Mouse (Mus musculus): ENCODE data around the gene Shank1. TPM values are rescaled to one million over a fixed set of nuclear protein-coding genes. Genes with fewer than 3 reads are reported as not detected.

Shank1 gene
- polyA plus RNA-seq, 1 experiment from 2014 or later: 0.55 TPM

DNA sequence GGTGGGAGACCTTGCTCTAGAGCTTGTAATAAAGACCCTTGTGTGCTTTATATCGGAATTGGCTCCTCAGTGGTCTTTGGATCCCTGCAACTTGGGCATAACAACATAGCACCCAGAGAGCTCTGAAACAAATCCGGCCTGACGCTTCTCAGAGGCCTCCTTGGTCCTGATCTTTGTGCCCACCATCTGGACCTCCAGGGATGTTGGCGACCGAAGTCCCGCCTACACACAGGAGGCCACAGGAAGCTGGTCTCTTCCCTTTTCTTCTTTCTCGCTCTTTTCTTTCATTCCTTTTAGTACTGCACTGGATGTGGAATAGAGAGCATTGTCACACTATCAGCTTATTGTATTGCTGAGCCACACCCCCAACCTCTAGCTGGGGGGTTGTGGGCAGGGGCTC lies 36.6 kb upstream of the Shank1 start:
- WGBS: 67% methylated on average over 7 of the region's 7 CpGs
- Histone ChIP-seq H3K9me3 (replicated peaks; ENCODE audit: control insufficient read depth, low read length) (no peaks in the 10 kb centered on the region; the same call in none of the 2 replicates), H3K36me3 (ENCODE audit: control insufficient read depth, insufficient read depth) (no peaks in the 10 kb centered on the region), H3K4me3 (ENCODE audit: low read length) (no peak overlapping the region), H3K4me2 (ENCODE audit: low read depth, low read length) (no peak overlapping the region), H3K27ac (ENCODE audit: low read length) (no peak overlapping the region), H3K9ac (ENCODE audit: low read length) (no peak overlapping the region), H3K4me1 (ENCODE audit: control insufficient read depth, insufficient read depth, low read length) (no peaks in the 10 kb centered on the region), H3K27me3 (ENCODE audit: control insufficient read depth, insufficient read depth, low read length) (peaks cover 19% of the 10 kb centered on the region)
- ATAC-seq (replicated peaks; ENCODE audit: extremely low read depth, insufficient read depth, low FRiP score): no peak

DNA sequence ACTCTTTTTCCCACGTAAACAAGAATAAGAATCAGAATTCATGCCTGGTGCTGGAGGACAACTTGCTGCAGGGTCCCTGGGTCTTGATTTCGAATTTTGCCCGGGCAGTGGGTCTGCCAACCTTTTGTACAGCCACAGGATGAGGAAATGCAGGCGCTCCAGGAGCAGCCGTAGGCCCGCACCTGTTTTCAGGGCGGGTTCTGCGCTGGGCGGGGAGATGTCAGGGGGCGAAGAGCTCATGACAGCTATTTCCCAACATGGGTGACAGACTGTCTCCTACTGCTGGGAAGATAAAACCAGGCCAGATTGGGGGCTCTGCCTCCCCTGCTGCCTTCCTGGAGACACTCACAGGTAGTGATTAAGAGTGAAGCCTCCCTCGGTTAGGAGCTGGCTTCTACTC lies 36.0 kb upstream of the Shank1 start:
- no peak overlapping the region for H3K27ac ChIP-seq (ENCODE audit: low read length)
- ATAC-seq (replicated peaks; ENCODE audit: extremely low read depth, insufficient read depth, low FRiP score): no peak
- H3K9ac ChIP-seq (ENCODE audit: low read length): no peak overlapping the region

DNA sequence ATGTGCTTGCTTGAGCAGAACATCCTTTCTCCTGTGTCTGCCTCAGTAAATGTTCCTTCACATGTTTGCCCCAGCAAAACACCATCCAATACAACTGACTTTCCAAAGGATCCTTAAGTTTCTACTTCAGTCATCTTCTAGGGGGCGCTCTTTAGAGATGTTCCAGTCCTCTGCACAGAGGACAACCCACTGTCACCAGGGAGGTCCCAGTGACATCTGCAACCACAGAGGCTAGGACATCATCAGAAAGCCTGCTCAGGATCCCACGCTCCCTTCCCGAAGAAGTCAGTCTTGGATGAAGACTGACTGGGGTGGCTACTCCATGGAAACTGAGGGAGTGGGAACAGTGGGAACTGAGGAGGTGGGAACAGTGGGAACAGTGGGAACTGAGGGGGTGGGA lies 34.5 kb upstream of the Shank1 start:
- H3K9ac ChIP-seq (ENCODE audit: low read length): no peak overlapping the region
- H3K4me3 ChIP-seq (ENCODE audit: low read length): no peak overlapping the region
- no peaks in the 10 kb centered on the region; the same call in none of the 2 replicates for H3K9me3 ChIP-seq (replicated peaks; ENCODE audit: control insufficient read depth, low read length)
- WGBS: 75% methylated on average over 3 of the region's 3 CpGs
- no peak for ATAC-seq (replicated peaks; ENCODE audit: extremely low read depth, insufficient read depth, low FRiP score)
- H3K27ac ChIP-seq (ENCODE audit: low read length): no peak overlapping the region
- no peaks in the 10 kb centered on the region for H3K4me1 ChIP-seq (ENCODE audit: control insufficient read depth, insufficient read depth, low read length)
- H3K36me3 ChIP-seq (ENCODE audit: control insufficient read depth, insufficient read depth): no peaks in the 10 kb centered on the region
- no peak overlapping the region for H3K4me2 ChIP-seq (ENCODE audit: low read depth, low read length)
- H3K27me3 ChIP-seq (ENCODE audit: control insufficient read depth, insufficient read depth, low read length): peaks cover 19% of the 10 kb centered on the region

More for the DNA sequence above, 36.0 kb upstream of the Shank1 start:
- Histone ChIP-seq H3K4me3 (ENCODE audit: low read length) (no peak overlapping the region), H3K27me3 (ENCODE audit: control insufficient read depth, insufficient read depth, low read length) (peaks cover 19% of the 10 kb centered on the region), H3K9me3 (replicated peaks; ENCODE audit: control insufficient read depth, low read length) (no peaks in the 10 kb centered on the region; the same call in none of the 2 replicates), H3K36me3 (ENCODE audit: control insufficient read depth, insufficient read depth) (no peaks in the 10 kb centered on the region), H3K4me2 (ENCODE audit: low read depth, low read length) (no peak overlapping the region), H3K4me1 (ENCODE audit: control insufficient read depth, insufficient read depth, low read length) (no peaks in the 10 kb centered on the region)
- 26% methylated on average over 11 of the region's 11 CpGs for WGBS

DNA sequence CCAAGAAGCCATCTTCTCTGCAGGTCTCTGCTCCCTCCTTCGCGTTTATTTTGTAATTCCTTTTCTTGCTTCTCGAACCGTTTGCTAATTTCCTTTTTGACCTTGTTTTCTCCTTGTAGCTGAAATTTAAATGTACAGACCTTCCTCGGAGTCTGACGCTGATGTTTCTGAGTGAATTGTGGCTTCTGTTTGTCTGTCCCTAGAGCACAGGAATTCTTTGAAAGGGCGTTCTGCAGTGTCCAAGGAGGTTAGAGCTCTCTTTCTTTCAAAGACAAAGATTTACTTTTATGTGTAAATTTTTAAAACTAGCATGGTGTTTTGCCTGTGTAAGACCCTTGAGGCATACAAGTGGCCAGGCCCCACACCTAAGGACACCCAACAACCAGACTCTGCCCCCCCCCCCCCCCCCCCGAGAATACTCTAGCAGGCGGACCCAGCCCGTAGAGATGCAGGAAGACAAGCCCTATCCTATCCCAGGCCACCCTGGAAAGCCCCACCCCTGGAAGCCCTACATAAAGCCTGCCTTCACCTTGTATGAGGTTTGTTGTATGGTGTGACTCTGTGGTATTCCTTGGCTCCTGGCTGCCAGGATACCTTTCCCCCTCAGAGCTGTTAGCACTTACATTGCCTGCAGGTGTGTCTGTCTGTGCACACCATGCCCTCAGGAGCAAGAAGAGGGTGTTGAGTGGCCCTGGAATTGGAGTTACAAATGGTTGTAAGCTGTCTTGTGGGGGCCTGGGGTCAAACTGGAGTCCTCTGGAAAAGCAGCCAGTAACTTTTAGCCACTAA lies 33.4 kb upstream of the Shank1 start:
- WGBS: 62% methylated on average over 10 of the region's 10 CpGs
- H3K36me3 ChIP-seq (ENCODE audit: control insufficient read depth, insufficient read depth): no peaks in the 10 kb centered on the region
- no peak overlapping the region for H3K4me3 ChIP-seq (ENCODE audit: low read length)
- H3K9ac ChIP-seq (ENCODE audit: low read length): no peak overlapping the region
- no peak for ATAC-seq (replicated peaks; ENCODE audit: extremely low read depth, insufficient read depth, low FRiP score)
- H3K9me3 ChIP-seq (replicated peaks; ENCODE audit: control insufficient read depth, low read length): no peaks in the 10 kb centered on the region; the same call in 1 of the 2 replicates
- H3K4me1 ChIP-seq (ENCODE audit: control insufficient read depth, insufficient read depth, low read length): no peaks in the 10 kb centered on the region
- peaks cover 19% of the 10 kb centered on the region for H3K27me3 ChIP-seq (ENCODE audit: control insufficient read depth, insufficient read depth, low read length)
- H3K4me2 ChIP-seq (ENCODE audit: low read depth, low read length): no peak overlapping the region
- no peak overlapping the region for H3K27ac ChIP-seq (ENCODE audit: low read length)

DNA sequence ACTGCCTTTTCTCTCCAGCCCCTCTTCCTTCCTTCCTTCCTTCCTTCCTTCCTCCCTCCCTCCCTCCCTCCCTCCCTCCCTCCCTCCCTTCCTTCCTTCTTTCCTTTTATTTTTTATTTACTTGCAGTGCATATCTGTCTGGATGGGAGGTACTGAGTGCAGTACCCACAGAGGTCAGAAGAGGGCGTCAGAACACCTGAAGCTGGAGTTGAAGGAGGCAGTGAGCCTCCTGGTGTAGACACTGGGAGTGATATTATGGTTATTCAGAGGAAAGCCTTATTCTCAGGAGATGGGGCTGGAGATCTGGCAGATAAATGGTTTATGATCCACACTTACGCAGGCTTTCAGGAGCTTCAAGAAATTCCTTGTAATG lies 32.8 kb upstream of the Shank1 start:
- WGBS: 44% methylated on average over 2 of the region's 2 CpGs
- Histone ChIP-seq H3K9me3 (replicated peaks; ENCODE audit: control insufficient read depth, low read length) (no peaks in the 10 kb centered on the region; the same call in 1 of the 2 replicates), H3K27me3 (ENCODE audit: control insufficient read depth, insufficient read depth, low read length) (peaks cover 19% of the 10 kb centered on the region), H3K4me3 (ENCODE audit: low read length) (no peak overlapping the region), H3K27ac (ENCODE audit: low read length) (no peak overlapping the region), H3K9ac (ENCODE audit: low read length) (no peak overlapping the region), H3K4me2 (ENCODE audit: low read depth, low read length) (no peak overlapping the region), H3K4me1 (ENCODE audit: control insufficient read depth, insufficient read depth, low read length) (no peaks in the 10 kb centered on the region), H3K36me3 (ENCODE audit: control insufficient read depth, insufficient read depth) (no peaks in the 10 kb centered on the region)
- ATAC-seq (replicated peaks; ENCODE audit: extremely low read depth, insufficient read depth, low FRiP score): no peak

DNA sequence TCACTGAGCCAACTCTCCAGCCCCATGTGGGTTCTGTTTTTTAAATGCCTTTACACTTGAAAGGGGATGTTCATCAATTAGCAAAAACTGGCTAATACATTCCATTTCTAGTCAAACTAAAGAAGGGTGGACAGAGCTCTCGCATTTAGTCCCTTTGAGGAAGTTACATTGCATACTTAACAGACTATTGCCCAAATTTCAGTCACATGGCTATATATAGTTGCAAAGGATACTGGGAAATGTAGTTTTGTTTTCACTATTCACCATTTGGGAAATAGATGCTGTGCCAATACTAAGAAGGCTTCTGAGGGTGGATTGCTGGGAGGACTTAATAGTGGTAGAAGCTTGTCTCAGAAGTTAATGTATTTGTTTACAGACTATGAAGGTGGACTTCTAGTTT lies 29.1 kb upstream of the Shank1 start:
- WGBS: 52% methylated on average over 1 of the region's 1 CpGs
- H3K4me1 ChIP-seq (ENCODE audit: control insufficient read depth, insufficient read depth, low read length): no peaks in the 10 kb centered on the region

DNA sequence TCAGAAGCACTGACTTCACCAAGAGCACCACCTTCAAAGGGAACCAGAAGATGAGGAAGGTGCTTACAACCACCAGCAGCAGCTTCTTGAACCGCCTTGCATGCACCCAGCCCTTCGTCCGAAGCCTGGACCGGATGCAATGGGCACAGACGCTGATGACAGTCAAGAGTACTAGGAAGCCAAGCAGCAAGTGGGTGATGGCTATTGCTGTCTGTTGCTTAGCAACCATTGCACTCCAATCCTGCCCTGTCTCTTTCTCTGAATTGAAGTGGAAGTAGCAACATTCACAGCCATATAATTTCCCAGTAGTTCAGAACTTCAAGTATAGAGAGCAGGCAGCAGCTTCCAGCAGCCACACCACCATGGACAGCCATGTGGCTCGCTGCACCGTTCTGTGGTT lies 28.5 kb upstream of the Shank1 start:
- Histone ChIP-seq H3K4me1 (ENCODE audit: control insufficient read depth, insufficient read depth, low read length) (no peaks in the 10 kb centered on the region), H3K36me3 (ENCODE audit: control insufficient read depth, insufficient read depth) (no peaks in the 10 kb centered on the region), H3K9ac (ENCODE audit: low read length) (no peak overlapping the region), H3K4me2 (ENCODE audit: low read depth, low read length) (no peak overlapping the region), H3K27ac (ENCODE audit: low read length) (no peak overlapping the region), H3K4me3 (ENCODE audit: low read length) (no peak overlapping the region), H3K27me3 (ENCODE audit: control insufficient read depth, insufficient read depth, low read length) (no peaks in the 10 kb centered on the region), H3K9me3 (replicated peaks; ENCODE audit: control insufficient read depth, low read length) (no peaks in the 10 kb centered on the region; the same call in 1 of the 2 replicates)
- no peak for ATAC-seq (replicated peaks; ENCODE audit: extremely low read depth, insufficient read depth, low FRiP score)
- WGBS: 62% methylated on average over 7 of the region's 7 CpGs

More for the DNA sequence above, 29.1 kb upstream of the Shank1 start:
- no peak overlapping the region for H3K9ac ChIP-seq (ENCODE audit: low read length)
- H3K4me3 ChIP-seq (ENCODE audit: low read length): no peak overlapping the region
- H3K27me3 ChIP-seq (ENCODE audit: control insufficient read depth, insufficient read depth, low read length): no peaks in the 10 kb centered on the region
- H3K4me2 ChIP-seq (ENCODE audit: low read depth, low read length): no peak overlapping the region
- no peaks in the 10 kb centered on the region for H3K36me3 ChIP-seq (ENCODE audit: control insufficient read depth, insufficient read depth)
- H3K27ac ChIP-seq (ENCODE audit: low read length): no peak overlapping the region
- ATAC-seq (replicated peaks; ENCODE audit: extremely low read depth, insufficient read depth, low FRiP score): no peak
- no peaks in the 10 kb centered on the region; the same call in 1 of the 2 replicates for H3K9me3 ChIP-seq (replicated peaks; ENCODE audit: control insufficient read depth, low read length)

DNA sequence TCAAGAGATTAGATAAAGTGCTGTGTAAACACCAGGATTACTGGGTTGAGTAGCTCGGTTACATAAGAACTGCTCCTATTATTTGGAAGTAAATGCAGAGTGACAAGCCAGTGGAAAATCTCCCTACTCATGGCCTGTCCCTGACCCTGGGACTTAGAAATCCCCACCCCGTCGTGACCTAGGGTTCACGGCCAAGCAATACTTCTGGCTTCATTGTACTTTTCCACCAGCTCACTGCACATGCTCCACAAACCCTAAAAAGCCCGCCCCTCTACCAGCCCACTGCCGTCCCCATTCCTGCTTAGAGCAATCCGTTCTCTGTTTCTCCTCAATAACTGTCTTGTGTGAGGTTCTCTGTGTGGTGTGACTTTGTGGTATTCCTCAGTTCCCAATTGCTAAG lies 22.3 kb upstream of the Shank1 start:
- Histone ChIP-seq H3K27ac (ENCODE audit: low read length) (no peak overlapping the region), H3K9me3 (replicated peaks; ENCODE audit: control insufficient read depth, low read length) (no peaks in the 10 kb centered on the region), H3K4me3 (ENCODE audit: low read length) (no peak overlapping the region), H3K27me3 (ENCODE audit: control insufficient read depth, insufficient read depth, low read length) (peaks cover 2% of the 10 kb centered on the region), H3K4me1 (ENCODE audit: control insufficient read depth, insufficient read depth, low read length) (no peaks in the 10 kb centered on the region), H3K4me2 (ENCODE audit: low read depth, low read length) (no peak overlapping the region), H3K36me3 (ENCODE audit: control insufficient read depth, insufficient read depth) (no peaks in the 10 kb centered on the region), H3K9ac (ENCODE audit: low read length) (no peak overlapping the region)
- no peak for ATAC-seq (replicated peaks; ENCODE audit: extremely low read depth, insufficient read depth, low FRiP score)
- WGBS: 60% methylated on average over 7 of the region's 7 CpGs

DNA sequence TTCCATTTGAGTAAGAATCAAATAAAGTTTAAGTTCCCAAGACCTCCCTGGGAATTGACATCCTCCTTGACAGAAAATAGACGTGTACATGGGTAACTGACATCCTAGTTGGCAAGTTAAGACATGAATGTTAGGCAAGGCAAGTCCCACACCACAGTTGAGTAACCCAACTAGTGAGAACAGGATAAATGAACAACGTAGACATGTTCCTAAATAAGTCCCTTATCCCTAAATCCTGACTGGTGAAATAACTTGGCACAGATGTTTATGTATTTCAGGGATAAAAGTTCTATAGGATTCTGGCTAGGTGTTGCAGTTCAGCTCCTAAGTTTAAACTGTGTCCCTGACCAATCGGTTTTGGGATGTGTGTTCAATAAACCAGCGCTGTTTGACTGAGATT lies 19.1 kb upstream of the Shank1 start:
- no peak overlapping the region for H3K27ac ChIP-seq (ENCODE audit: low read length)
- H3K36me3 ChIP-seq (ENCODE audit: control insufficient read depth, insufficient read depth): no peaks in the 10 kb centered on the region
- 74% methylated on average over 4 of the region's 4 CpGs for WGBS
- H3K9me3 ChIP-seq (replicated peaks; ENCODE audit: control insufficient read depth, low read length): no peaks in the 10 kb centered on the region
- H3K27me3 ChIP-seq (ENCODE audit: control insufficient read depth, insufficient read depth, low read length): peaks cover 2% of the 10 kb centered on the region
- no peak for ATAC-seq (replicated peaks; ENCODE audit: extremely low read depth, insufficient read depth, low FRiP score)
- H3K9ac ChIP-seq (ENCODE audit: low read length): no peak overlapping the region
- no peak overlapping the region for H3K4me3 ChIP-seq (ENCODE audit: low read length)
- H3K4me1 ChIP-seq (ENCODE audit: control insufficient read depth, insufficient read depth, low read length): no peaks in the 10 kb centered on the region
- H3K4me2 ChIP-seq (ENCODE audit: low read depth, low read length): no peak overlapping the region
